Mouse (Mus musculus) lung, embryonic 16.5 days (tissue): ENCODE data around the gene Osbpl9. TPM values are rescaled to one million over a fixed set of nuclear protein-coding genes. Genes with fewer than 3 reads are reported as not detected.

ENCODE experiments used
- ATAC-seq: fragments of 200-750 bp; cut with Nextera tagmentation; 2 replicates; pipeline ENCODE4 v1.8.0; 2017; ENCODE audit warnings: low read depth, mild to moderate bottlenecking, moderate library complexity
- H3K27ac ChIP-seq: fragments of 300-500 bp; sonication (generic); 2 replicates; pipeline ENCODE4 v1.5.1; 2014; ENCODE audit warnings: mild to moderate bottlenecking, control low read depth, low read length
- H3K27me3 ChIP-seq: fragments of 300-500 bp; sonication (generic); 2 replicates; pipeline ENCODE4 v1.6.1; 2014; ENCODE audit warnings: low read depth, low read length, mixed read lengths; ENCODE audit not compliant: control insufficient read depth, insufficient read depth
- H3K36me3 ChIP-seq: fragments of 300-500 bp; sonication (generic); 2 replicates; pipeline ENCODE4 v1.6.1; 2014; ENCODE audit warnings: low read length; ENCODE audit not compliant: control insufficient read depth, insufficient read depth
- H3K4me1 ChIP-seq: fragments of 300-500 bp; sonication (generic); replicated peaks from 2 replicates; pipeline ENCODE4 v1.6.1; 2014; ENCODE audit warnings: low read length, mixed read lengths; ENCODE audit not compliant: control insufficient read depth, insufficient read depth
- H3K4me2 ChIP-seq: fragments of 300-500 bp; sonication (generic); 2 replicates; pipeline ENCODE4 v1.6.1; 2014; ENCODE audit warnings: low read depth, low read length, control low read depth
- H3K4me3 ChIP-seq: fragments of 300-500 bp; sonication (generic); 2 replicates; pipeline ENCODE4 v1.5.1; 2014; ENCODE audit warnings: mild to moderate bottlenecking, low read length, control low read depth
- H3K9ac ChIP-seq: fragments of 300-500 bp; sonication (generic); 2 replicates; pipeline ENCODE4 v1.6.1; 2014; ENCODE audit warnings: low read length, control low read depth
- H3K9me3 ChIP-seq: fragments of 300-500 bp; sonication (generic); 2 replicates; pipeline ENCODE4 v1.6.1; 2016; ENCODE audit warnings: low read length; ENCODE audit not compliant: control insufficient read depth
- WGBS: fragments of 180-500 bp; shearing (Covaris S2); extraction: QIAGEN DNeasy Blood & Tissue Kit; methylation state at CpG from one replicate; pipeline ENCODE4 v1.1.7; 2014; 5-methylcytosine and 5-hydroxymethylcytosine counted together
- polyA plus RNA-seq: library from polyadenylated mRNA; unstranded; fragments of >200 nt; fragmentation: Nextera tagmentation; extraction: Ambion mirVana; gene quantifications from 2 replicates; pipeline ENCODE4 v1.2.1, GENCODE M21; 2015

The Osbpl9 gene
- polyA plus RNA-seq, result 76.0 and 80.0 TPM in 2 replicates

DNA sequence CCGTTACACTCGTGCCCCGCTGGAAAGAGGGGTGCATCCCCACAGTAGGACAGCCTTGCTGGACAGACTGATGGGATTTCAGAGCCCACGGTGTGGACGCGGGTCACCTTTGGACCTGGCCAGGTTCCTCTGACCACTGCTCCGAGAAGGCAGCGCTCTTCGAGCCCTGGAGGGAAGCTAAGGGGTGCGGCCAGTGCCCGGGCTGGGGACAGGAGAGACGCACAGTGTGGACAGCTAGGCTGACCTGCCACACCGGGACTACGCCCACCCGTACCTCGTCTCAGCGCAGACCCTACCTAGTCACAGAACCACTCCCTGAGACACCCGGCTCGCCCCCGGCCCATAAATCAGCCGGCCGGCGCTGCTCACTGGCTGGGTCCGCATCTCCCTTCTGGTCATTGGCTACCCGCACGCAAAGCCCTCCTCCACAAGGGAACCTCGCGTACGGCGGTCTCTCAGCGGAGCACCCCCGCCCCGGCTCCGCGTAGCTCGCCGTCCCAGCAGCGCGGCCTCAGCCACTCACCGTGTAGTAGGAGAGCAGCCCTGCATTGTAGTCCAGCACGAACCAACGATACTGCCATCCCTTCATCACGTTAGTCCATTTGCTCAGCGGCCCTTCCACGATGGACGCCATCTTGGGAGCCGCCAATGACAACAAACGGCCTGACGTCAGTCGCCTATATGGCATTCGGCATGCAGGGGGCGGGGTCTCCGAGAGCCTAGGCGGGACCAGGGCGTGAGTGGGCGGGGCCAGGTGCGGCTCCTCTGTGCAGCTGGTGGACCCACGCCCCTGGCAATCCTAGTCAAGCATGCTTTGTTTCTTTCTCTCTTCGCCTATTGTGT is at the start of gene Osbpl9:
TSS of gene Osbpl9 (minus strand) at position 691 of the 843 bp plus-strand sequence.
- H3K4me1 ChIP-seq, result peaks cover 11% of the 10 kb centered on the region

DNA sequence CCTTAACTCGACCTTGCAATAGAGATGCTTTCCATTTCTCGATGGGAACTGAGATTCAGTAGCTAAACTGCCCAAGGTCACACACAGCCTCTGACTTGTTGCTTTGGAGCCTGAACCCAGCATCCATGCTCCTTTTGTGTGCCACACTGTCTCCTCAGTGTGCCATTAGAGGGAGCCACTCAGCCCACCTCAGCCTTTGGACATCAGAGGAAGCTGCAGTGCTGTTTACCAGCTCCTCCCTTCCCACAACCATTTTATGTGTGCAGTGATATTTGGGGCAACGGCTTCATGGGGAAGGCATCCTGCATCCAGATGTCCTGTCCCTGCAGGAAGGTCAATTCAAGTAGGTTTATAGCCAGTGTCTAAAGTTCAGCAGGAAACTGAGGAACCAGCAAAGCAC is 49.5 kb upstream of the Osbpl9 start:
- Histone ChIP-seq H3K4me1 (peaks cover 2% of the 10 kb centered on the region; the same call in 1 of the 2 replicates), H3K4me2 (no peak overlapping the region), H3K9ac (no peak overlapping the region), H3K9me3 (peaks cover 1% of the 10 kb centered on the region; the same call in 1 of the 2 replicates), H3K4me3 (no peak overlapping the region), H3K27ac (no peak overlapping the region), H3K36me3 (no peaks in the 10 kb centered on the region), H3K27me3 (no peaks in the 10 kb centered on the region)
- ATAC-seq, result no peak
- WGBS, result 34% methylated on average over 3 of the region's 3 CpGs

More for the DNA sequence above, at the start of gene Osbpl9:
- Histone ChIP-seq H3K27ac (peak within 1 kb of the TSS; percentile 97), H3K4me2 (peak within 1 kb of the TSS; percentile 78), H3K9me3 (no peaks in the 10 kb centered on the region), H3K4me3 (peak within 1 kb of the TSS; percentile 90), H3K9ac (peak within 1 kb of the TSS; percentile 80), H3K27me3 (no peaks in the 10 kb centered on the region), H3K36me3 (no peaks in the 10 kb centered on the region)
- WGBS, result under 1% methylated on average over 59 of the region's 59 CpGs
- peak; percentile 98 for ATAC-seq

- Histone ChIP-seq H3K36me3 (no peaks in the 10 kb centered on the region), H3K9ac (no peak overlapping the region), H3K9me3 (no peaks in the 10 kb centered on the region), H3K4me2 (no peak overlapping the region), H3K27me3 (no peaks in the 10 kb centered on the region), H3K27ac (no peak overlapping the region), H3K4me3 (no peak overlapping the region), H3K4me1 (no peaks in the 10 kb centered on the region)
- no peak for ATAC-seq
- WGBS, result 76% methylated on average over 6 of the region's 6 CpGs
These were observed 43.0 kb upstream of the Osbpl9 start for GRCm38 (mm10) chr4:109245016-109245620.

DNA sequence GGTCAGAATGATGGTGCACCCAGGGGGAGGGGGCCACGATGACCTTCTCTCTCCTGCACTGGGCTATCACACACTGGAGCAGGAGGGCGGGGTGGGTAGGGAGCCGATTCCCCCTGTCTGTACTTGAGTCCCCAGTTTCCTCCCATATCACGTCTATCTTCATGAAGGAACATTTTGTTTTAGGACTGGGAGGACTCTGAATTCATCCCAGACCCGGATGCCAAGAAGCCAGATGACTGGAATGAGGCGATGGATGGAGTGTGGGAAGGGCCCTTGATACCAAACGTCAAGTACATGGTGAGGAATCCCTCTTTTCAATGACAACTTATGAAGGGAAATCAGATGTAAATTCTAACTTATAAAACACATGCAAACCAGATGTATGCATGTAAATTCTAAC is 42.4 kb upstream of the Osbpl9 start:
- no peak overlapping the region for H3K27ac ChIP-seq
- 63% methylated on average over 7 of the region's 7 CpGs for WGBS
- H3K27me3 ChIP-seq, result no peaks in the 10 kb centered on the region
- H3K4me1 ChIP-seq, result no peaks in the 10 kb centered on the region
- H3K4me3 ChIP-seq, result no peak overlapping the region
- H3K9me3 ChIP-seq, result no peaks in the 10 kb centered on the region
- no peak for ATAC-seq
- no peaks in the 10 kb centered on the region for H3K36me3 ChIP-seq
- H3K4me2 ChIP-seq, result no peak overlapping the region
- H3K9ac ChIP-seq, result no peak overlapping the region

- no peaks in the 10 kb centered on the region for H3K9me3 ChIP-seq
- no peaks in the 10 kb centered on the region for H3K4me1 ChIP-seq
- no peak overlapping the region for H3K9ac ChIP-seq
- WGBS, result 46% methylated on average over 4 of the region's 4 CpGs
- peak; percentile 75 for ATAC-seq
- no peak overlapping the region for H3K4me2 ChIP-seq
- no peak overlapping the region for H3K4me3 ChIP-seq
- no peak overlapping the region for H3K27ac ChIP-seq
- no peaks in the 10 kb centered on the region for H3K36me3 ChIP-seq
- no peaks in the 10 kb centered on the region for H3K27me3 ChIP-seq
These were observed 39.9 kb upstream of the Osbpl9 start for GRCm38 (mm10) chr4:109241934-109242333.

GRCm38 (mm10) chr4:109241221-109241620 is 39.1 kb upstream of the Osbpl9 start:
- Histone ChIP-seq H3K27me3 (no peaks in the 10 kb centered on the region), H3K27ac (no peak overlapping the region), H3K36me3 (no peaks in the 10 kb centered on the region), H3K4me3 (no peak overlapping the region), H3K9ac (no peak overlapping the region), H3K4me2 (no peak overlapping the region), H3K9me3 (no peaks in the 10 kb centered on the region), H3K4me1 (no peaks in the 10 kb centered on the region)
- ATAC-seq, result no peak

GRCm38 (mm10) chr4:109238428-109239268 is 36.6 kb upstream of the Osbpl9 start:
- Histone ChIP-seq H3K4me3 (no peak overlapping the region), H3K27ac (no peak overlapping the region), H3K36me3 (no peaks in the 10 kb centered on the region), H3K4me1 (no peaks in the 10 kb centered on the region), H3K9me3 (no peaks in the 10 kb centered on the region), H3K4me2 (no peak overlapping the region), H3K27me3 (no peaks in the 10 kb centered on the region), H3K9ac (no peak overlapping the region)
- ATAC-seq, result no peak
- 76% methylated on average over 24 of the region's 24 CpGs for WGBS

DNA sequence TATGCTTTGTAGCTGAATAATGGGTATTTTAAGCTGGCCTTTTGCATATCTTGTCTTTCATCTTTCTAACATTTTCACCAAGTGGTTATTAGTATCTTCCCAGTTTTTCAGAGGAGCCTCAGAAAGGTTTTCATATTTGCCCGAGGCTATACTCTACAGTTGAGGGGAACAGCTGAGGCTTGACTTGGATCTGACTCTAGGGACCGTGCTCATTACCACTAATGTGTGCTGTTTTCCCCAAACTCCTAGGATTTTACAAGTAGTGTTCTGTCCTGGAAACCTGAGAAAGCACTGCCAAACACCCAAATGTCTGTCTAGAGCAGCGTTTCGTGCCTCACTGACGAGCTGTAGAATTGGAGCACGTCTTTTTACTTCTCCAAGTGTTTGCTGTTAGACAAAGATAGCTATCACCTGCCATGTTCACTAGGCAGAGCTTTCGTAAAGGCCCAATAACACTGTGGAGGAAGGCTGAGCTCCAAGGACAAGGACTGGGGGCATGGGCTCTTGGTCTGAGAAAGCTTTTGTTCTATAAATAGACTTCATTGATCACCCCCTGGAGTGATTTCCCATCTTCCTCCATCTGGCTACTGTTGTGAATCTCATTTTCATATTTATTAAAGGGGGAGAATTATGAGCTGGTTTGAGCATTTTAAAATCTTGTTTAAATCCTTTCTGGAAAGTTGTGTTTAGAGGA is 34.3 kb upstream of the Osbpl9 start:
- Histone ChIP-seq H3K36me3 (no peaks in the 10 kb centered on the region), H3K4me2 (no peak overlapping the region), H3K27ac (no peak overlapping the region), H3K4me3 (no peak overlapping the region), H3K27me3 (no peaks in the 10 kb centered on the region), H3K4me1 (no peaks in the 10 kb centered on the region), H3K9me3 (no peaks in the 10 kb centered on the region), H3K9ac (no peak overlapping the region)
- whole genome bisulfite sequencing, result 67% methylated on average over 7 of the region's 7 CpGs
- ATAC-seq, result no peak
